Mouse (Mus musculus) layer of hippocampus, adult 18-20 months (tissue): ENCODE measurements around the gene Nap1l4. TPM values are rescaled to one million over a fixed set of nuclear protein-coding genes. Genes with fewer than 3 reads are reported as not detected.

Experiments used
- DNase-seq, 2 experiments: peaks; one replicate each; pipeline ENCODE4 v3.0.0; 2022; ENCODE audit warnings: low spot score in 2 of 2
- total RNA-seq, 2 experiments: library from RNA; stranded (reverse); gene quantifications; 2 replicates each; pipeline ENCODE4 v1.2.3; 2021

The Nap1l4 gene
- total RNA-seq, 2 experiments from 2014 or later = 123 to 136 TPM

- no peak for DNase-seq
Observed at GRCm38 (mm10) chr7:143532410-143532809, 16.5 kb downstream of the Nap1l4 start.

- no peak for DNase-seq
Observed at GRCm38 (mm10) chr7:143519333-143519732, 29.6 kb downstream of the Nap1l4 start.

GRCm38 (mm10) chr7:143514416-143514768 lies 34.5 kb downstream of the Nap1l4 start:
- DNase-seq = no peak

GRCm38 (mm10) chr7:143513763-143514415 lies 35.0 kb downstream of the Nap1l4 start:
- DNase-seq = no peak

- DNase-seq = no peak
Observed at GRCm38 (mm10) chr7:143511335-143511712, 37.6 kb downstream of the Nap1l4 start.

GRCm38 (mm10) chr7:143510593-143511334 lies 38.1 kb downstream of the Nap1l4 start:
- DNase-seq = no peak

- no peak for DNase-seq
Observed at GRCm38 (mm10) chr7:143509566-143509965, 39.3 kb downstream of the Nap1l4 start.

- peak in 1 of 2 experiments; percentile 60 for DNase-seq
Observed at GRCm38 (mm10) chr7:143506675-143507074, 42.2 kb downstream of the Nap1l4 start.

- no peak for DNase-seq
Observed at GRCm38 (mm10) chr7:143506271-143506670, 42.6 kb downstream of the Nap1l4 start.

GRCm38 (mm10) chr7:143505823-143506222 lies 43.1 kb downstream of the Nap1l4 start:
- DNase-seq = peak in 1 of 2 experiments; percentile 82

GRCm38 (mm10) chr7:143505411-143505810 lies 43.5 kb downstream of the Nap1l4 start:
- no peak for DNase-seq

GRCm38 (mm10) chr7:143503926-143504325 lies 45.0 kb downstream of the Nap1l4 start:
- DNase-seq = no peak

GRCm38 (mm10) chr7:143502418-143503200 lies 46.3 kb downstream of the Nap1l4 start, which contains the start of gene Phlda2:
Gene Phlda2, minus strand, starts transcription at chr7:143503150.
- DNase-seq = no peak

GRCm38 (mm10) chr7:143501643-143502417 lies 47.1 kb downstream of the Nap1l4 start:
- DNase-seq = peak in 1 of 2 experiments; percentile 10

GRCm38 (mm10) chr7:143500912-143501311 lies 48.0 kb downstream of the Nap1l4 start:
- no peak for DNase-seq

GRCm38 (mm10) chr7:143498584-143498983 lies 50.3 kb downstream of the Nap1l4 start:
- DNase-seq = no peak

- no peak for DNase-seq
Observed at GRCm38 (mm10) chr7:143495104-143495961, 53.6 kb downstream of the Nap1l4 start.

GRCm38 (mm10) chr7:143493616-143494126 lies 55.2 kb downstream of the Nap1l4 start:
- no peak for DNase-seq

GRCm38 (mm10) chr7:143489735-143490134 lies 59.2 kb downstream of the Nap1l4 start:
- DNase-seq = no peak

GRCm38 (mm10) chr7:143482541-143482940 lies 66.4 kb downstream of the Nap1l4 start:
- DNase-seq = no peak
